Mouse (Mus musculus) megakaryocyte, embryonic 14.5 days (primary cell): ENCODE data around the gene Tut1.

Source experiments
- FLI1 ChIP-seq: IDR thresholded peaks from 2 replicates; pipeline ENCODE4 v1.6.1; 2012; ENCODE audit warnings: low read length, inconsistent platforms, mixed read lengths
- GATA1 ChIP-seq: IDR thresholded peaks from 3 replicates; pipeline ENCODE4 v1.6.1; 2012; ENCODE audit warnings: mixed read lengths, low read length, inconsistent platforms, borderline replicate concordance

- no peak for TF ChIP-seq GATA1
- no peak for TF ChIP-seq FLI1
Observed at GRCm38 (mm10) chr19:8976535-8976934, 22.9 kb downstream of the Tut1 start.
